Comparison of ENCODE assay signal across 30 mouse cellular contexts in the genomic region with DNA sequence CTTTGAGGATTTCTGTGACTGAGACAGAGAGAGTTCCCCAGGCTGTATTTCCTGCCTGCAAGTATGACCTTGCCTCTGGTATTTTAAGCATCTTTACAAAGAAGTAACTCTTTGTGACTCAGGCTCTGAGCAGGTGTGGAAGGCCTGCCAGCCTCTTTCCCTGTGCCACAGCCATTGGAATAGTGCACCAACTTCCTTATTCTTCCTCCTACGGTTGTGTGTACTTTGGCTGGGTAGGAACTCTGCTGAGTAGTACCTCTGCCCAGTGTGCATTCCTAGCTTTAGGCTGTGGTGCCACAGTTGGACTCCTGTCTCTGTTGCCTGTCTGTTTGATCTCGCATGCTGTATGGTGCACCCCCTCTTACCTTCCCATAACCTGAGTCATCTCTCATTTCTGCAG. TPM values are rescaled to one million over a fixed set of nuclear protein-coding genes. Genes with fewer than 3 reads are reported as not detected.
DNase-seq lines count a peak whose midpoint lies in the region; ATAC-seq and TF ChIP-seq lines count a peak whose summit lies in the region.
"Had no signal": no experiment of that assay in that cellular context is flagged by ENCODE, and none has a peak within 500 bp of the region (broad histone marks: within the 10 kb centered on the region; RNA-seq: fewer than 3 reads in every experiment).

No protein-coding gene starts in this region.

- H3K9ac ChIP-seq in lung, embryonic 14.5 days = no peak overlapping the region
- H3K9ac ChIP-seq in lung, postnatal 0 days (replicated peaks; ENCODE audit: low read depth) = no peak overlapping the region
- H3K9ac ChIP-seq in midbrain, embryonic 11.5 days (ENCODE audit: low read length) = no peak overlapping the region
- H3K9ac ChIP-seq in midbrain, embryonic 14.5 days (replicated peaks; ENCODE audit: low read length) = no peak overlapping the region
- no peak overlapping the region for H3K9ac ChIP-seq in stomach, postnatal 0 days (ENCODE audit: low read length)
- H3K9ac ChIP-seq: forebrain, embryonic 12.5 days; forebrain, embryonic 15.5 days; heart, embryonic 13.5 days; hindbrain, embryonic 14.5 days had no signal

- H3K4me1 ChIP-seq in lung, embryonic 14.5 days (ENCODE audit: insufficient read depth) = no peaks in the 10 kb centered on the region
- H3K4me1 ChIP-seq in lung, postnatal 0 days (ENCODE audit: insufficient read depth, low read depth, low read length) = no peaks in the 10 kb centered on the region
- 0 out of 2 replicates have a peak, but pooled peaks cover 2% of the 10 kb centered on the region for H3K4me1 ChIP-seq in midbrain, embryonic 11.5 days (ENCODE audit: control insufficient read depth, insufficient read depth, low read length)
- peaks cover 4% of the 10 kb centered on the region; the same call in 1 of the 2 replicates for H3K4me1 ChIP-seq in midbrain, embryonic 14.5 days (ENCODE audit: control insufficient read depth, insufficient read depth, low read length)
- H3K4me1 ChIP-seq in stomach, postnatal 0 days (replicated peaks; ENCODE audit: control insufficient read depth, insufficient read depth) = no peaks in the 10 kb centered on the region; the same call in 1 of the 2 replicates
- no peaks in the 10 kb centered on the region for H3K4me1 ChIP-seq in cerebellum, adult 2 months (ENCODE audit: control insufficient read depth, insufficient read depth, low read length)
- H3K4me1 ChIP-seq: forebrain, embryonic 15.5 days; heart, embryonic 10.5 days; heart, embryonic 13.5 days had no signal

- WGBS in lung, embryonic 14.5 days = 74% methylated on average over 2 of the region's 2 CpGs
- 53% methylated on average over 2 of the region's 2 CpGs for WGBS in lung, postnatal 0 days
- 85% methylated on average over 2 of the region's 2 CpGs for WGBS in midbrain, embryonic 11.5 days
- 85% methylated on average over 2 of the region's 2 CpGs for WGBS in midbrain, embryonic 14.5 days
- WGBS in stomach, postnatal 0 days = 67% methylated on average over 2 of the region's 2 CpGs
- 91% methylated on average over 2 of the region's 2 CpGs for WGBS in cerebellum, adult 2 months

- peak overlapping the region; percentile 32; the same call in 1 of the 2 replicates for H3K27ac ChIP-seq in lung, embryonic 14.5 days (ENCODE audit: low read depth)
- H3K27ac ChIP-seq in lung, postnatal 0 days (ENCODE audit: low read length) = no peak overlapping the region
- no peak overlapping the region for H3K27ac ChIP-seq in midbrain, embryonic 11.5 days (ENCODE audit: low read depth, low read length)
- no peak overlapping the region for H3K27ac ChIP-seq in midbrain, embryonic 14.5 days (replicated peaks; ENCODE audit: low read depth, low read length)
- peak overlapping the region; percentile 35; the same call in 1 of the 2 replicates for H3K27ac ChIP-seq in stomach, postnatal 0 days (replicated peaks)
- H3K27ac ChIP-seq in cerebellum, adult 2 months (ENCODE audit: insufficient read depth, low read length) = no peak overlapping the region
- H3K27ac ChIP-seq: forebrain, embryonic 12.5 days; forebrain, embryonic 15.5 days; heart, adult 2 months; heart, embryonic 10.5 days; heart, embryonic 13.5 days; hindbrain, embryonic 14.5 days; hindbrain, postnatal 0 days had no signal

- TF ChIP-seq EP300 in lung, postnatal 0 days (IDR thresholded peaks at IDR 0.05) = no peak
- peak; percentile 23 for TF ChIP-seq EP300 in stomach, postnatal 0 days (optimal IDR thresholded peaks at IDR 0.05)

- H3K9me3 ChIP-seq in lung, embryonic 14.5 days (ENCODE audit: low read depth, low read length) = no peaks in the 10 kb centered on the region
- H3K9me3 ChIP-seq in lung, postnatal 0 days (ENCODE audit: low read length) = no peaks in the 10 kb centered on the region
- no peaks in the 10 kb centered on the region for H3K9me3 ChIP-seq in midbrain, embryonic 11.5 days (ENCODE audit: control insufficient read depth, low read length)
- H3K9me3 ChIP-seq in midbrain, embryonic 14.5 days (ENCODE audit: control insufficient read depth, low read length) = no peaks in the 10 kb centered on the region
- no peaks in the 10 kb centered on the region for H3K9me3 ChIP-seq in stomach, postnatal 0 days (ENCODE audit: control insufficient read depth, low read length)
- H3K9me3 ChIP-seq: forebrain, embryonic 12.5 days; forebrain, embryonic 15.5 days; heart, embryonic 10.5 days; heart, embryonic 13.5 days had no signal

- H3K4me2 ChIP-seq in lung, embryonic 14.5 days = no peak overlapping the region
- no peak overlapping the region for H3K4me2 ChIP-seq in lung, postnatal 0 days (replicated peaks; ENCODE audit: low read depth, low read length)
- no peak overlapping the region for H3K4me2 ChIP-seq in midbrain, embryonic 11.5 days
- no peak overlapping the region for H3K4me2 ChIP-seq in midbrain, embryonic 14.5 days (ENCODE audit: low read length)
- H3K4me2 ChIP-seq in stomach, postnatal 0 days (replicated peaks; ENCODE audit: low read depth) = no peak overlapping the region
- H3K4me2 ChIP-seq: forebrain, embryonic 12.5 days; forebrain, embryonic 15.5 days; heart, embryonic 13.5 days; hindbrain, embryonic 14.5 days had no signal

- H3K36me3 ChIP-seq in lung, embryonic 14.5 days (ENCODE audit: insufficient read depth) = no peaks in the 10 kb centered on the region
- no peaks in the 10 kb centered on the region for H3K36me3 ChIP-seq in lung, postnatal 0 days (ENCODE audit: insufficient read depth, low read length)
- no peaks in the 10 kb centered on the region for H3K36me3 ChIP-seq in midbrain, embryonic 11.5 days (ENCODE audit: control insufficient read depth, insufficient read depth, low read length)
- H3K36me3 ChIP-seq in midbrain, embryonic 14.5 days (ENCODE audit: control insufficient read depth, insufficient read depth, low read length) = no peaks in the 10 kb centered on the region
- no peaks in the 10 kb centered on the region for H3K36me3 ChIP-seq in stomach, postnatal 0 days (ENCODE audit: control insufficient read depth, insufficient read depth, low read length)
- H3K36me3 ChIP-seq: forebrain, embryonic 12.5 days; forebrain, embryonic 15.5 days; heart, embryonic 10.5 days; heart, embryonic 13.5 days had no signal

- no peak for TF ChIP-seq CTCF in lung, embryonic 14.5 days (IDR thresholded peaks at IDR 0.05; ENCODE audit: low read depth)
- TF ChIP-seq CTCF in lung, postnatal 0 days (IDR thresholded peaks at IDR 0.05) = no peak
- no peak for TF ChIP-seq CTCF in stomach, postnatal 0 days (IDR thresholded peaks at IDR 0.05; ENCODE audit: low read depth)
- no peak for TF ChIP-seq CTCF in cerebellum, adult 2 months (IDR thresholded peaks at IDR 0.05; ENCODE audit: borderline replicate concordance, insufficient read depth, low read depth, low read length)

- no peak overlapping the region for H3K4me3 ChIP-seq in lung, embryonic 14.5 days (ENCODE audit: low read depth, low read length)
- no peak overlapping the region for H3K4me3 ChIP-seq in lung, postnatal 0 days (ENCODE audit: low read depth, low read length)
- H3K4me3 ChIP-seq in midbrain, embryonic 11.5 days (ENCODE audit: low read depth, low read length) = no peak overlapping the region
- no peak overlapping the region for H3K4me3 ChIP-seq in midbrain, embryonic 14.5 days (replicated peaks; ENCODE audit: low read depth, low read length)
- H3K4me3 ChIP-seq in stomach, postnatal 0 days (ENCODE audit: low read depth, low read length) = no peak overlapping the region
- H3K4me3 ChIP-seq in cerebellum, adult 2 months (replicated peaks; ENCODE audit: insufficient read depth, low read depth, low read length) = no peak overlapping the region
- H3K4me3 ChIP-seq: forebrain, embryonic 12.5 days; forebrain, embryonic 15.5 days; heart, adult 2 months; heart, embryonic 10.5 days; heart, embryonic 13.5 days had no signal

- peak; percentile 68; the same call in 1 of the 2 replicates for ATAC-seq in lung, embryonic 14.5 days (ENCODE audit: insufficient read depth)
- no peak for ATAC-seq in lung, postnatal 0 days
- ATAC-seq in midbrain, embryonic 11.5 days (ENCODE audit: low FRiP score) = no peak
- ATAC-seq in midbrain, embryonic 14.5 days (ENCODE audit: low FRiP score, low TSS enrichment) = no peak
- ATAC-seq in stomach, postnatal 0 days (ENCODE audit: low FRiP score, low TSS enrichment) = peak; percentile 15; the same call in 1 of the 2 replicates
- ATAC-seq: forebrain, embryonic 15.5 days; hindbrain, postnatal 0 days had no signal

- no peaks in the 10 kb centered on the region for H3K27me3 ChIP-seq in lung, embryonic 14.5 days (ENCODE audit: insufficient read depth, low read length)
- no peaks in the 10 kb centered on the region for H3K27me3 ChIP-seq in lung, postnatal 0 days (replicated peaks; ENCODE audit: insufficient read depth, low read length)
- no peaks in the 10 kb centered on the region for H3K27me3 ChIP-seq in midbrain, embryonic 11.5 days (ENCODE audit: control insufficient read depth, insufficient read depth, low read length)
- H3K27me3 ChIP-seq in midbrain, embryonic 14.5 days (ENCODE audit: control insufficient read depth, insufficient read depth, low read length) = no peaks in the 10 kb centered on the region
- no peaks in the 10 kb centered on the region for H3K27me3 ChIP-seq in stomach, postnatal 0 days (ENCODE audit: control insufficient read depth, insufficient read depth, low read length)
- H3K27me3 ChIP-seq in cerebellum, adult 2 months (ENCODE audit: control insufficient read depth, insufficient read depth, low read length) = no peaks in the 10 kb centered on the region
- H3K27me3 ChIP-seq: forebrain, embryonic 12.5 days; forebrain, embryonic 15.5 days; heart, embryonic 13.5 days had no signal

- no peak for DNase-seq in lung, embryonic 14.5 days
- no peak for DNase-seq in lung, postnatal 0 days (ENCODE audit: low spot score)
- DNase-seq in midbrain, embryonic 11.5 days (ENCODE audit: low spot score, missing footprints) = peak; percentile 21
- DNase-seq in midbrain, embryonic 14.5 days = no peak
- DNase-seq in fibroblast of lung, adult 2 months (ENCODE audit: low read depth) = peak; percentile 6
- no peak for DNase-seq in stomach, postnatal 0 days (ENCODE audit: low spot score)
- no peak for DNase-seq in cerebellum, adult 2 months
- no peak for DNase-seq in layer of hippocampus, adult 8-10 months (ENCODE audit: low spot score in 2 of 2)
- DNase-seq: adrenal gland, postnatal 14 days; cerebellum, adult 11-12 months; cerebellum, adult 9-10 months; cerebellum, postnatal 14 days; gastrocnemius, postnatal 25 days; heart, adult 2 months; heart, postnatal 14 days; heart, postnatal 4 days had no signal

- no peak for TF ChIP-seq POLR2A in cerebellum, adult 2 months (IDR thresholded peaks at IDR 0.05; ENCODE audit: borderline replicate concordance, insufficient read depth, low read length)

RNA-seq across cellular contexts. Expression of a gene that starts 56.0 kb away (rescaled TPM):
- not detected in 2 replicates for polyA plus RNA-seq in lung, embryonic 14.5 days (2014; fragmentation: Nextera tagmentation; extraction: Ambion mirVana)
- polyA plus RNA-seq in lung, postnatal 0 days (2015; fragmentation: Nextera tagmentation; extraction: Ambion mirVana) = not detected in 2 replicates
- not detected in 2 replicates for polyA plus RNA-seq in midbrain, embryonic 11.5 days (2014; fragmentation: Nextera tagmentation; extraction: Ambion mirVana)
- 0.11 TPM in 1 of 2 replicates, not detected in the other for polyA plus RNA-seq in midbrain, embryonic 14.5 days (2014; fragmentation: Nextera tagmentation; extraction: Ambion mirVana)
- not detected in 2 replicates for polyA plus RNA-seq in stomach, postnatal 0 days (2015; fragmentation: Nextera tagmentation; extraction: Ambion mirVana)
- 0.15 and 0.17 TPM in 2 replicates for polyA plus RNA-seq in cerebellum, adult 2 months (2012; rRNA removed)
- under 1 TPM in 1 of 4 experiments, not detected in 3; 0.25 TPM for total RNA-seq in layer of hippocampus, adult 8-10 months (2022)
- total RNA-seq: adrenal gland, adult 18-20 months; adrenal gland, postnatal 14 days; gastrocnemius, postnatal 25 days; granulocyte monocyte progenitor cell, adult 5-6 weeks; heart, postnatal 4 days; hindbrain, postnatal 0 days had no signal
- polyA plus RNA-seq: brain, embryonic 14.5 days; C2C12; embryonic facial prominence, embryonic 11.5 days; embryonic facial prominence, embryonic 14.5 days; forebrain, embryonic 12.5 days; forebrain, embryonic 15.5 days; heart, embryonic 13.5 days; heart, embryonic 16.5 days; hindbrain, embryonic 11.5 days; hindbrain, embryonic 14.5 days had no signal

Comparison
In these comparisons a context has a peak if more than half of its experiments do, and no peak if none do; other contexts are left out.
1. ATAC-seq: peak in lung, embryonic 14.5 days (single experiment) and stomach, postnatal 0 days (single experiment); none in lung, postnatal 0 days (single experiment), midbrain, embryonic 11.5 days (single experiment) and midbrain, embryonic 14.5 days (single experiment).
2. DNase-seq: peak in midbrain, embryonic 11.5 days (single experiment) and fibroblast of lung, adult 2 months (single experiment); none in lung, embryonic 14.5 days (single experiment), lung, postnatal 0 days (single experiment), midbrain, embryonic 14.5 days (single experiment), stomach, postnatal 0 days (single experiment), cerebellum, adult 2 months (0 of 2) and layer of hippocampus, adult 8-10 months (0 of 2).
3. H3K27ac ChIP-seq: peak in lung, embryonic 14.5 days (single experiment) and stomach, postnatal 0 days (single experiment); none in lung, postnatal 0 days (single experiment), midbrain, embryonic 11.5 days (single experiment), midbrain, embryonic 14.5 days (single experiment) and cerebellum, adult 2 months (single experiment).